Mouse (Mus musculus): ENCODE measurements at regions not wholly inside any gene's neighbourhood (a gene's known extent, or its start where the extent isn't known, plus 50 kb on each side); places are given as distances from the start of the nearest gene placed in this dataset.

DNA sequence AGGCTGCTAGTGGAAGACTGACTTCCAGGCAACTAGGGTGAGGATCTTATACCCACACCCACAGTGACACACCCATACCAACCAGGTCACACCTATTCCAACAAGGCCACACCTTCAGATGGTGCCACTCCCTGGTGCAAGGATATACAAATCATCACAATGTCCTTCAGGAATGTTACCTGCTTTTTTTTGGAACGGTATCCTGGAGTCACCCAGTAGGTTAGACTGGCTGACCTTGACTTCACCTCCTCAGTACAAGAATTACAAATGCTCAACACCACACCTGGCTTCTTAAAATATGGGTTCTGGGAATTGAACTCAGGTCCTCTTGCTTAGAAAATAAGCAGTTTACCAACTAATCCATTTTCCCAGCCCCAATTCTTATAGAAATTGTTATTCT is 1333.2 kb downstream of the Zfp704 start:
- no peaks in the 10 kb centered on the region for H3K36me3 ChIP-seq (ENCODE audit: control insufficient read depth, insufficient read depth, low read length)
- H3K4me2 ChIP-seq (ENCODE audit: low read depth, severe bottlenecking), result no peak overlapping the region
- no peak for ATAC-seq (ENCODE audit: insufficient number of reproducible peaks, low FRiP score, low TSS enrichment, low read depth)
- no peaks in the 10 kb centered on the region for H3K9me3 ChIP-seq (ENCODE audit: control insufficient read depth, low read length)
- no peak overlapping the region for H3K9ac ChIP-seq (ENCODE audit: low read length)
- no peaks in the 10 kb centered on the region for H3K27me3 ChIP-seq (ENCODE audit: control insufficient read depth, insufficient read depth, low read length)
- no peak for DNase-seq (ENCODE audit: low spot score)
- no peak overlapping the region for H3K4me3 ChIP-seq (ENCODE audit: low read depth, low read length)
- WGBS, result 83% methylated on average over 1 of the region's 1 CpGs
- no peak overlapping the region for H3K27ac ChIP-seq (replicated peaks; ENCODE audit: low read depth, low read length)
- no peaks in the 10 kb centered on the region for H3K4me1 ChIP-seq (ENCODE audit: control insufficient read depth, insufficient read depth, low read length)

DNA sequence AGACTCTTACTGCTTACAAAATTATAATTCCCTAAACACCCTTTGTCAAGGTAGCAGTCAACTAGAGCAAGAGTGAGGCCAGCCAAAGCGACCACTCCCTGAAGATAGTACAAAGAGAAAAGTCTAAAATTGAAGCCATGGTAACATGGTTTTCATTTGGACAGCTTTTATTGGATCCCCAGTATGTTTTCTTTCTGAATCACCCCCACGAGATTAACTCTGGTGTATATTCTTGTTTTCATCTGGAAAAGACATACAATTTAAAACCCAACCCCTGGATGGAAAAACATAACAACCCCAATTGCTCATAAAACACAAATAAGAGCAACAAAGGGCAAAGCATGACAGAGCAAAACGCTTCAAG is 1339.0 kb downstream of the Zfp704 start:
- WGBS, result 36% methylated on average over 3 of the region's 3 CpGs
- no peak for ATAC-seq (ENCODE audit: insufficient number of reproducible peaks, low FRiP score, low TSS enrichment, low read depth)
- H3K9ac ChIP-seq (ENCODE audit: low read length), result no peak overlapping the region
- no peaks in the 10 kb centered on the region for H3K4me1 ChIP-seq (ENCODE audit: control insufficient read depth, insufficient read depth, low read length)
- no peak overlapping the region for H3K4me3 ChIP-seq (ENCODE audit: low read depth, low read length)
- H3K36me3 ChIP-seq (ENCODE audit: control insufficient read depth, insufficient read depth, low read length), result no peaks in the 10 kb centered on the region
- H3K9me3 ChIP-seq (ENCODE audit: control insufficient read depth, low read length), result no peaks in the 10 kb centered on the region
- no peak overlapping the region for H3K4me2 ChIP-seq (ENCODE audit: low read depth, severe bottlenecking)
- no peak for DNase-seq (ENCODE audit: low spot score)
- H3K27ac ChIP-seq (replicated peaks; ENCODE audit: low read depth, low read length), result no peak overlapping the region
- H3K27me3 ChIP-seq (ENCODE audit: control insufficient read depth, insufficient read depth, low read length), result no peaks in the 10 kb centered on the region

DNA sequence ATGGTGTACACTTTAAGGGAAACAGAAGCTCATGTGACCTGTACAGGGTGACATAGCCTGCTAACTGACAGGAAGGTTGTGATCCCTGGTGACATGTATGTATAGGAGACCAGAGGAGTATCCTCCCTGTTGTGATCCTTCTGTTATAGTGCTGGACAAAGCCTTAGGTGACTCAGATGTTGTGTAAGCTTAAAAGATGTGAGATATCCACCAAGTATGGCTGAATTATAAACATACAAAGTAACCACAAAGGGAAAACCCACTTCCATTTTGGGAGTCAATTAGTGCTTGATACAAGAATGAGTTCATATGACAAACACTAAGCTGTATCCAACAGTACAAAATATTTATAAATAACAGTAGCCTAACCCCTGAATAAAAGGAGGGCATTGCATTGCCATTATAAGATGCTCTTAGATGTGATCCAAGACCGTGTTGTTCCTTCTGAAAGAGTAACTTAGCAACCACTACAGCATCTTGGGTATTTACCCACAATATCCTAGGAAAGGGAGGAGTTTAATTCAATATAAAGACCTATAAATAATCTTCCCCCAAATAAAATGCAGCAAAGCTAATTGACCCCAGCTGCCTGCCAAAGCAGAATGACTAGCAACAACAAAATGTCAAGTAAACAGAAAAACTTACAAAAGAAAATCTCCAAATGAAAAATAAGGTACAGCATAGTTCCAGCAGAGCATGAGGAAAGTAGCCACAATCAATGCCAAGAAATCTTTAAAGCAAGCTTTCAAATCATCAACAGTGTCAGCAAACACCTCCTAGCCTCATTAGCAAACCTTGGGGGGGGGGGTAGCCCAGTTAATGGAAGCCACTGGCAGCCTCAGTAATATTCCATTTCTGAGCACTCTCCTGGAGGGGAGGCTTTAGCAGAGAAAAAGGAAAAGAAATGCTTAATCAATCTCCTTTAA is 1339.6 kb downstream of the Zfp704 start:
- ATAC-seq (ENCODE audit: insufficient number of reproducible peaks, low FRiP score, low TSS enrichment, low read depth), result no peak
- 29% methylated on average over 1 of the region's 1 CpGs for WGBS
- H3K4me2 ChIP-seq (ENCODE audit: low read depth, severe bottlenecking), result no peak overlapping the region

GRCm38 (mm10) chr3:8265783-8266182 is 1344.1 kb downstream of the Zfp704 start:
- WGBS, result 85% methylated on average over 3 of the region's 3 CpGs
- no peaks in the 10 kb centered on the region for H3K36me3 ChIP-seq (ENCODE audit: control insufficient read depth, insufficient read depth, low read length)

More for the DNA sequence above, 1339.6 kb downstream of the Zfp704 start:
- Histone ChIP-seq H3K4me1 (ENCODE audit: control insufficient read depth, insufficient read depth, low read length) (no peaks in the 10 kb centered on the region), H3K9ac (ENCODE audit: low read length) (no peak overlapping the region), H3K4me3 (ENCODE audit: low read depth, low read length) (no peak overlapping the region), H3K27ac (replicated peaks; ENCODE audit: low read depth, low read length) (no peak overlapping the region), H3K36me3 (ENCODE audit: control insufficient read depth, insufficient read depth, low read length) (no peaks in the 10 kb centered on the region), H3K27me3 (ENCODE audit: control insufficient read depth, insufficient read depth, low read length) (no peaks in the 10 kb centered on the region), H3K9me3 (ENCODE audit: control insufficient read depth, low read length) (no peaks in the 10 kb centered on the region)
- no peak for DNase-seq (ENCODE audit: low spot score)

GRCm38 (mm10) chr3:8264366-8265033 is 1345.4 kb downstream of the Zfp704 start:
- DNase-seq (ENCODE audit: low spot score) (no peak), ATAC-seq (ENCODE audit: insufficient number of reproducible peaks, low FRiP score, low TSS enrichment, low read depth) (no peak)
- 11% methylated on average over 4 of the region's 4 CpGs for WGBS
- H3K9me3 ChIP-seq (ENCODE audit: control insufficient read depth, low read length), result no peaks in the 10 kb centered on the region
- no peaks in the 10 kb centered on the region for H3K27me3 ChIP-seq (ENCODE audit: control insufficient read depth, insufficient read depth, low read length)
- no peaks in the 10 kb centered on the region for H3K4me1 ChIP-seq (ENCODE audit: control insufficient read depth, insufficient read depth, low read length)
- H3K4me2 ChIP-seq (ENCODE audit: low read depth, severe bottlenecking), result no peak overlapping the region
- no peak overlapping the region for H3K4me3 ChIP-seq (ENCODE audit: low read depth, low read length)
- H3K36me3 ChIP-seq (ENCODE audit: control insufficient read depth, insufficient read depth, low read length), result no peaks in the 10 kb centered on the region
- no peak overlapping the region for H3K27ac ChIP-seq (replicated peaks; ENCODE audit: low read depth, low read length)
- H3K9ac ChIP-seq (ENCODE audit: low read length), result no peak overlapping the region

More at GRCm38 (mm10) chr3:8265783-8266182, 1344.1 kb downstream of the Zfp704 start:
- H3K4me3 ChIP-seq (ENCODE audit: low read depth, low read length), result no peak overlapping the region
- no peaks in the 10 kb centered on the region for H3K9me3 ChIP-seq (ENCODE audit: control insufficient read depth, low read length)
- H3K27me3 ChIP-seq (ENCODE audit: control insufficient read depth, insufficient read depth, low read length), result no peaks in the 10 kb centered on the region
- no peaks in the 10 kb centered on the region for H3K4me1 ChIP-seq (ENCODE audit: control insufficient read depth, insufficient read depth, low read length)
- DNase-seq (ENCODE audit: low spot score) (no peak), ATAC-seq (ENCODE audit: insufficient number of reproducible peaks, low FRiP score, low TSS enrichment, low read depth) (no peak)
- no peak overlapping the region for H3K9ac ChIP-seq (ENCODE audit: low read length)
- H3K27ac ChIP-seq (replicated peaks; ENCODE audit: low read depth, low read length), result no peak overlapping the region
- H3K4me2 ChIP-seq (ENCODE audit: low read depth, severe bottlenecking), result no peak overlapping the region

DNA sequence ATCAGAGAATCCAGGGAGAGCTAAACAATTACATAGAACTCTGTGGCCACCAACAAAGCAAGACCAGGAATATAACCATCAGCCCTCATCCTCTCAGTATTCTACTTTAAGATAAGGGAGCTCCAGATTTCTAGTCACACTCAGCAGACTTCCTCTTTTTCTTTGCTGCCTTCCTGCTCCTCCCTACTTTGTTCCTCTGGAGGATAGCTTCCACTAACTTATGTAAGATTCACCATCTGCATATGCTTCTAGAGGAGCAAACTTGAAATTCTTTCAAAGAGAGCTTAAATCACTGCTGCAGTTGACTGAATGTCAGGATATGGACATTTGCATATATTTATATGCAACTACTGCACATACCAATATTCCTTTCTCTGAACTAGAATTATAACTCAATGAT is 1352.6 kb downstream of the Zfp704 start:
- DNase-seq (ENCODE audit: low spot score) (no peak), ATAC-seq (ENCODE audit: insufficient number of reproducible peaks, low FRiP score, low TSS enrichment, low read depth) (no peak)
- Histone ChIP-seq H3K4me2 (ENCODE audit: low read depth, severe bottlenecking) (no peak overlapping the region), H3K27me3 (ENCODE audit: control insufficient read depth, insufficient read depth, low read length) (no peaks in the 10 kb centered on the region), H3K36me3 (ENCODE audit: control insufficient read depth, insufficient read depth, low read length) (no peaks in the 10 kb centered on the region), H3K4me1 (ENCODE audit: control insufficient read depth, insufficient read depth, low read length) (no peaks in the 10 kb centered on the region), H3K9ac (ENCODE audit: low read length) (no peak overlapping the region), H3K9me3 (ENCODE audit: control insufficient read depth, low read length) (no peaks in the 10 kb centered on the region), H3K4me3 (ENCODE audit: low read depth, low read length) (no peak overlapping the region), H3K27ac (replicated peaks; ENCODE audit: low read depth, low read length) (no peak overlapping the region)

- no peak overlapping the region for H3K4me2 ChIP-seq (ENCODE audit: low read depth, severe bottlenecking)
- no peaks in the 10 kb centered on the region for H3K36me3 ChIP-seq (ENCODE audit: control insufficient read depth, insufficient read depth, low read length)
- H3K4me3 ChIP-seq (ENCODE audit: low read depth, low read length), result no peak overlapping the region
- no peaks in the 10 kb centered on the region for H3K9me3 ChIP-seq (ENCODE audit: control insufficient read depth, low read length)
- no peak overlapping the region for H3K27ac ChIP-seq (replicated peaks; ENCODE audit: low read depth, low read length)
- H3K27me3 ChIP-seq (ENCODE audit: control insufficient read depth, insufficient read depth, low read length), result no peaks in the 10 kb centered on the region
- 85% methylated on average over 2 of the region's 2 CpGs for WGBS
- no peak for DNase-seq (ENCODE audit: low spot score)
- ATAC-seq (ENCODE audit: insufficient number of reproducible peaks, low FRiP score, low TSS enrichment, low read depth), result no peak
- no peaks in the 10 kb centered on the region for H3K4me1 ChIP-seq (ENCODE audit: control insufficient read depth, insufficient read depth, low read length)
- no peak overlapping the region for H3K9ac ChIP-seq (ENCODE audit: low read length)
Measured at GRCm38 (mm10) chr3:8252311-8252710, 1357.6 kb downstream of the Zfp704 start.

DNA sequence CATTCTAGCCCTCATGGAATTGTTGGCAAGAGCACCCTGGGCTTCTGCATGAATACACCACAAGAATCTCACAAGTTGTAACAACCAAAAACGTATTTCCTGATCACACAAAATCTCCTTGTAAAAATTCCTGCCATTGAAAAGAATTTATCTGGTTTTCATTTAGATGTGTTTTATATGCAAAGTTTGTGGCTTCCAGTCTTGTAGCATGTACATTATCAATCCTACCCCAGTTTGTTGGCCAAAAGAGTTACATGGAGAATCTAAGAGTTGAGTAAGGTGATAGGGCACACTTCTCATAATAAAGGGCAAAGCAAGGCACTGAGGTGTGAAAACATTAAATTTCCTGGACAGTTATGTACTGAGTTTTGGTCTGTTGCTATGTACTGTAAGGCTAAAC is 1361.0 kb downstream of the Zfp704 start:
- H3K9me3 ChIP-seq (ENCODE audit: control insufficient read depth, low read length), result no peaks in the 10 kb centered on the region
- no peaks in the 10 kb centered on the region for H3K4me1 ChIP-seq (ENCODE audit: control insufficient read depth, insufficient read depth, low read length)
- H3K4me3 ChIP-seq (ENCODE audit: low read depth, low read length), result no peak overlapping the region
- ATAC-seq (ENCODE audit: insufficient number of reproducible peaks, low FRiP score, low TSS enrichment, low read depth), result no peak
- no peaks in the 10 kb centered on the region for H3K27me3 ChIP-seq (ENCODE audit: control insufficient read depth, insufficient read depth, low read length)
- no peak overlapping the region for H3K9ac ChIP-seq (ENCODE audit: low read length)
- no peak overlapping the region for H3K4me2 ChIP-seq (ENCODE audit: low read depth, severe bottlenecking)
- H3K27ac ChIP-seq (replicated peaks; ENCODE audit: low read depth, low read length), result no peak overlapping the region
- no peak for DNase-seq (ENCODE audit: low spot score)
- WGBS, result 85% methylated on average over 1 of the region's 1 CpGs
- no peaks in the 10 kb centered on the region for H3K36me3 ChIP-seq (ENCODE audit: control insufficient read depth, insufficient read depth, low read length)

Measured in limb, embryonic 11.5 days (tissue).